Mouse (Mus musculus): ENCODE measurements around the gene Rnf31. TPM values are rescaled to one million over a fixed set of nuclear protein-coding genes. Genes with fewer than 3 reads are reported as not detected.

Rnf31 gene
- polyA plus RNA-seq (2021; fragmentation: Nextera tagmentation), result 6.5 and 11.3 TPM in 2 replicates
- long read RNA-seq, experiment 1, partial matches to known transcripts, result 10 of 13 reads
- long read RNA-seq, experiment 1, other reads (novel, unspliced or antisense), result 1 of 13 reads
- long read RNA-seq, experiment 2, transcript Rnf31-201 (21 exons, 3,485 nt), result major isoform, 26 of 56 reads
- long read RNA-seq, experiment 2, partial matches to known transcripts, result 14 of 56 reads
- long read RNA-seq, experiment 2, other reads (novel, unspliced or antisense), result 16 of 56 reads

GRCm38 (mm10) chr14:55591331-55591891 is at the start of gene Rnf31:
Gene Rnf31, plus strand, starts transcription at chr14:55591708.

DNA sequence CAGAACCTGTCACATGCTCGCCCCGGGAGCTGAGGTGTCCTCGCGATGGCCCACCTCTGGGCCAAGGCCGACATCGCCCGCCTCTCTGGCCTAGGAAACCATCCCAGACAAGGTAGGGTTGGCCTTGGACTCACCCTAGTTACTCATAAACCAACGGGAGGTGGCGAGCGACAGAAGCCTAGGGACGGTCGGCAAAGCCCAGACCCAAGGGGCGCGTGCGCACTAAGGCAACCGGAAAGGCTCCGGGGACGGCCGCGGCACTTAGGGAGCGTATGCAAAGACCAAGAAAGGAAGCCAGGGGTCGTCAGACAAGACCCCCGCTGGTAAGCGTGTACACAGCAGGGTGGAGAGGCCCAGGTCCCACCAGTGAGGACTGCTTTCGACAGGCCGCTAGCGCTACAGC is 31.7 kb upstream of the Rnf31 start, which contains the start of gene Dcaf11:
Dcaf11 (plus strand) TSS at position 208 of the 403 bp plus-strand sequence.

DNA sequence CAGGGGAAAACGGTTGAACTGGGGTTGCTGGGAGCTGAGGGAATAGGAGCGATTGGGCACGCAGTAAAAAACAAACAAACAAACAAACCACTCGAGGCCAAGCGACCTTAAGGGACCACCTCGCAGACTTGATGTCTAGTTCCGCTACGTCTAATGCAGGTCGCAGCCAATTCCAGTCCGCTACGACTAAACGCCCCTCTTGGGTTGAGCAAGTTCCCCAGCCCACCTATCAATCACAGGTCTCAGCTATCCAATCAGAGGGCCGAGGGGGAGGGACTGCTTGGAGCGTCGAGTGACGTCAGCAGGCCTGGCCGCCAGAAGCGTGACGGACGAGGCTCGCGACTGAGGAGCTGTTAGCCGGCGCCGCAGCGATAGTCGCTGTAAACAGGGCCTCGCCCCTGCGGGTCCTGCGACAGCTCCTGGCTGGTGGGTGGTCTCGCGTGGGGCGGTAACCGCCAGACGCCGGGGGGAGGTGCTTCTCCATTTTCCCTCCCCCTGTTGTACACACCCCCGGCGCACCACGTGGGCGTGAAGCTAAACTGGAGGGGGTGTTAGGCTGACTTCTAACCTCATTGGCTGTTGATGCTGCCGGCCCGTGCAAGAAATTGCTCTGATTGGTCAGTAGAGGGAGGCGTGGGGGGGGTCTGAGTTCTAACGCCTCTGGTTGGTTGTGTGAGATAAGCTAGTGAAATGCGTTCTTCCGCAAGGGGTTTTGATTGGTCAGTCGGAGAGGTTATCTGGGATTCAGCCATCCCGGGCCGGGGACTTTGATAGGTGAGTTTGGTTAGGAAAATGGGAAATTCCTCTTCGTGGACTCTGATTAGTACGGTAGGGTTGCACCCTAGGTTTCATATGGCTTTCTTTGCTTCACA is 31.1 kb upstream of the Rnf31 start, which contains the start of gene A730061H03Rik:
A730061H03Rik (minus strand) TSS at position 205 of the 872 bp plus-strand sequence.

GRCm38 (mm10) chr14:55575302-55575701 is 16.2 kb upstream of the Rnf31 start, which contains the start of gene Fitm1:
Gene Fitm1, plus strand, starts transcription at chr14:55575617.

GRCm38 (mm10) chr14:55577871-55578667 is 13.4 kb upstream of the Rnf31 start, which contains the start of gene Psme1:
Gene Psme1, plus strand, starts transcription at chr14:55578123.

DNA sequence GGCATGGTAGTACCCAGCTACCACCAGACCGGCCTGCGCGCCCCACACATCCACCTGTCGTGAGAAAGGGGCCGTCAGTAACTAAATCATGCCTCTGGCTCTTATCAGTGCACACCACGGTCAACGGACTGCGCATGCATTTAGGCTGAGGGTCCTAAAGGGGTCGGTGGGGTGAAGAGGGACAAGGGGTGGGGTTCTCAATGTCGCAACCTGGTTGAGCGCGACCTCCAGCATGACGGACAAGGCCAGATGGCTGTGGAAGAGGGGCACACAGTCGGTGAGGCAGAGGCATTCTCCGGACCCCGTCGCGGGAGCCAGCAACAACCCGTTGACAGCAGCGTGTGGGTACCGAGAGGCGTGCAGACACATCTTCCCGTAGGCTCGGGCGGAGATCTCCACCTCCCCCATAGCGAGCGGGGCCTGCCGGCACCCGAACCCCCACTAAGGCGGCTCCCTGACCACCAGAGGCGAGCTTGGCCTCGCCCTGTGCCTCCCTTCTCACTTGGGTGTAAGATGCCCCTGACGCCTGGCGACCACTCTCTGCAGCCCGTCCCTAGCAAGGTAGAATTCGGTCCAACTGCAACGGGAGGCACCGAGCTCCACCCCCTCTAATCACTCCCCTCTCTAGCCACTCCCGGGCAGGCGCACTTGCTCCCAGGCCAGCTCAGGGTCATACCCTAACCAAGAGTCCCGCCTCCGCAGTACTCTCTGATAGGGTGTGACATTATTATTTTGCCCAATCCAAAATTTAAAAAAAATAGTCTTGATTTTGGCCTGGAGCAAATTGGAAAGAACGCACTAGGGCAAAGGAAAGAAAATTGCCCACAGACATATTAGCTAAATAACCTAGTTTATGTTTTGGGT is 6.6 kb upstream of the Rnf31 start, which contains the start of gene Emc9:
Emc9 (minus strand) TSS at position 601 of the 864 bp plus-strand sequence.

DNA sequence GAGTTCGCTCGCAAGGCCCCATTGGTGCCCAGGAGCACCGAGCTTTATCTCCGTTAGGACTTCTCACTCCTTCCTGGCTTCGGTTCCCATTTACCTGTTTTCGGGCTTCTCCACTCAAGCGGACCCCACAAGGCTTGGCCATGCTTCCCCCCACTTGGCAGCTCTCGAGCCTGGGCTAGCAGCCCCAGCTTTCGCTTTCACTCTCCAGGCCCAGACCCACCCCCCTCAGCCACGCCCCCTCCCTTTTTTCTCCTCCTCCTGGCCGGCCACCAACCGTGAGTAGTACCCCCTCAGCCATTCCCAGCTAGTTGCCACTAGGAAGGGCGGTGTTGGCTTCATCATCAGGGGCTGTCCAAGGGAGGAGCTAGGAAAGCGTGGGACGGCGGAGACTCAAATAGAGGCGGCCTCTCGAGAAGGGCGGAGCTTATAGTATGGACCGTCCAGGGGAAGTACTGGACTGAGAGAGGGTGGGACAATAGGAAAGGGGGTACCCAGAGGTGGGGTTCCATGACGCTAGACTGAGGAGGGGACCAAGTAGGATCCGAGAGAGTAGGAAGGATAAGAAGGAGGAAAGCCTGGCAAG is 669 bp upstream of the Rnf31 start, which contains the start of gene Psme2:
Psme2 (minus strand) TSS at position 366 of the 583 bp plus-strand sequence.

DNA sequence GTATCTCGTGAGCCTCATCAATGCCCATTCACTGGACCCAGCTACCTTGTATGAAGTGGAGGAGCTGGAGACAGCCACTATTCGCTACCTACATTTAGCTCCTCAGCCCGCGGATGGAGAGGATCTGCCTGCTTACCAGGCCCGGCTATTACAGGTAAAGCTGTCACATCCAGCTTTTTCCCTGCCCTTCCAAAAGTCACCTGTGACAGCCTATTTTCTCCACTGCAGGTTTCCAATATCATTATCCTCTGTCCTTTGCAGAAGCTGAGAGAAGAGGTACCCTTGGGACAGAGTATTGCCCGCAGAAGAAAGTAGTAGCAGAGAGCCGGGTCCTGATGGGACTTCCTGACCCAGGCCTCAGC is 11.7 kb downstream of the Rnf31 start, which contains the start of gene Irf9:
Irf9 (plus strand) TSS at position 301 of the 362 bp plus-strand sequence.

GRCm38 (mm10) chr14:55617822-55618221 is 26.3 kb downstream of the Rnf31 start, which contains the start of gene Rec8:
Gene Rec8, plus strand, starts transcription at chr14:55618037.

DNA sequence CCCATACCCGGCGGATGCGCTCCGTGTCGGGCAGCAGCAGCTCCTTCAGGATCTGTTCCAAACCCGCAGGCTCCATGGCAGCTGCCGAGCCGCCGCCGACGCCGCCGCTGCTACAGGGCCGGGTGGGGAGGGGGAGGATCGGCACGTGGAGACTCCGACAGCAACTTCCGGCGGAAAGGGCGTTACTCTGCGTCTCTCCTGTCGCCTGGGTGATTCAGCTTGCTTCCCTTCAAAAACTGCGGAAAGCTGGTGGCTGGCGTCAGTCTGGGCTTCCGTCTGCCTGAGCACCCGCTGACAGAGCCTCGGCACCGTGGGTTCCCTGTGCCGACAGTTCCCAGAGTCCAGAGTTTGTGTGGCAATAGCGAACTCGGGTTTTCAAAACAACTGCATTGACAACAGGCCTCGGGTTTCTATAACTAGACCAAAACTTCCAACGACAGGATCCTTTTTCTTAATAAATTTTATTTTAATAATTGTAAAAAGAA is 44.1 kb downstream of the Rnf31 start, which contains the start of gene Ipo4:
Ipo4 (minus strand) TSS at position 435 of the 485 bp plus-strand sequence.

GRCm38 (mm10) chr14:55637795-55638194 is 46.3 kb downstream of the Rnf31 start, which contains the start of gene Gm49378:
Gene Gm49378, minus strand, starts transcription at chr14:55637895.

GRCm38 (mm10) chr14:55643060-55643907 is 51.8 kb downstream of the Rnf31 start, which contains the start of gene Tm9sf1:
Gene Tm9sf1, minus strand, starts transcription at chr14:55643806.

DNA sequence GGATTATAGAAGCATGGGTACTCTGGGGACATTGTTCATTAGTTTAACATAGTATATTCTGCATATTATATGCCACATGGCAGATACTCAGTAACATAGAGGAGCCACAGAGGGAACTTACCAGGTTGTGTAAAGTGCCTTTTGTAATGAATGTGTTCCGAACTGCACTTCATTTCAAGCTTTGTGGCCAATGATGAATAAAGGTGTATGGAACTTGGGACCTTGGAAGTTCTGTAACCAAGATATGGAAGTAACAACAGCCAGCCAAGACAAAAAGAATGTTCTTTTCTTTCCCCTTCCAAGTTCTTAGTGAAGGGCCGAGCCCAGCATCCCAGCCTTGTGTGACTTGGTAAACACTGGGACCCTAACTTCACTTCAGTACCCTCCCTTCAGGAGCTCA is 58.4 kb downstream of the Rnf31 start, which contains the start of gene Tssk4:
Tssk4 (plus strand) TSS at position 301 of the 400 bp plus-strand sequence.

Other genes starting within 250 kb of the Rnf31 start
- gene Dhrs4, start 113.0 kb upstream of the Rnf31 start, polyA plus RNA-seq (2021; fragmentation: Nextera tagmentation), result 22.5 and 23.0 TPM in 2 replicates
- gene Carmil3, start 101.1 kb upstream of the Rnf31 start, polyA plus RNA-seq (2021; fragmentation: Nextera tagmentation), result 1.8 and 2.9 TPM in 2 replicates
- gene Cpne6, start 81.3 kb upstream of the Rnf31 start, polyA plus RNA-seq (2021; fragmentation: Nextera tagmentation), result 661 and 751 TPM in 2 replicates
- gene Nrl, start 66.7 kb upstream of the Rnf31 start, polyA plus RNA-seq (2021; fragmentation: Nextera tagmentation), result 0.13 TPM in 1 of 2 replicates, not detected in the other
- gene Pck2, start 51.4 kb upstream of the Rnf31 start, polyA plus RNA-seq (2021; fragmentation: Nextera tagmentation), result 28.8 and 36.0 TPM in 2 replicates
- gene Dcaf11, start 31.7 kb upstream of the Rnf31 start, polyA plus RNA-seq (2021; fragmentation: Nextera tagmentation), result 70.4 and 77.7 TPM in 2 replicates
- not detected in 2 replicates for gene A730061H03Rik, start 31.3 kb upstream of the Rnf31 start, polyA plus RNA-seq (2021; fragmentation: Nextera tagmentation)
- not detected in 2 replicates for gene Fitm1, start 16.1 kb upstream of the Rnf31 start, polyA plus RNA-seq (2021; fragmentation: Nextera tagmentation)
- gene Psme1, start 13.6 kb upstream of the Rnf31 start, polyA plus RNA-seq (2021; fragmentation: Nextera tagmentation), result 54.2 and 58.9 TPM in 2 replicates
- gene Emc9, start 6.4 kb upstream of the Rnf31 start, polyA plus RNA-seq (2021; fragmentation: Nextera tagmentation), result 151 and 161 TPM in 2 replicates
- 115 TPM in 2 replicates for gene Psme2, start 595 bp upstream of the Rnf31 start, polyA plus RNA-seq (2021; fragmentation: Nextera tagmentation)
- 4.6 and 5.9 TPM in 2 replicates for gene Irf9, start 11.9 kb downstream of the Rnf31 start, polyA plus RNA-seq (2021; fragmentation: Nextera tagmentation)
- 0.78 and 0.95 TPM in 2 replicates for gene Rec8, start 26.3 kb downstream of the Rnf31 start, polyA plus RNA-seq (2021; fragmentation: Nextera tagmentation)
- gene Ipo4, start 44.2 kb downstream of the Rnf31 start, polyA plus RNA-seq (2021; fragmentation: Nextera tagmentation), result 48.5 and 50.1 TPM in 2 replicates
- gene Gm49378, start 46.2 kb downstream of the Rnf31 start, polyA plus RNA-seq (2021; fragmentation: Nextera tagmentation), result 0.14 and 0.48 TPM in 2 replicates
- gene Tm9sf1, start 52.1 kb downstream of the Rnf31 start, polyA plus RNA-seq (2021; fragmentation: Nextera tagmentation), result 32.7 and 36.4 TPM in 2 replicates
- gene Tssk4, start 58.5 kb downstream of the Rnf31 start, polyA plus RNA-seq (2021; fragmentation: Nextera tagmentation), result 0.11 and 0.29 TPM in 2 replicates
- gene Mdp1, start 68.8 kb downstream of the Rnf31 start, polyA plus RNA-seq (2021; fragmentation: Nextera tagmentation), result 62.3 and 63.2 TPM in 2 replicates
- gene Gmpr2, start 80.2 kb downstream of the Rnf31 start, polyA plus RNA-seq (2021; fragmentation: Nextera tagmentation), result 24.9 and 27.8 TPM in 2 replicates
- gene Nedd8, start 80.4 kb downstream of the Rnf31 start, polyA plus RNA-seq (2021; fragmentation: Nextera tagmentation), result 665 and 692 TPM in 2 replicates
- gene Tinf2, start 90.1 kb downstream of the Rnf31 start, polyA plus RNA-seq (2021; fragmentation: Nextera tagmentation), result 8.2 and 9.7 TPM in 2 replicates
- 0.08 TPM in 1 of 2 replicates, not detected in the other for gene Tgm1, start 122.2 kb downstream of the Rnf31 start, polyA plus RNA-seq (2021; fragmentation: Nextera tagmentation)
- 31.9 and 38.2 TPM in 2 replicates for gene Rabggta, start 130.6 kb downstream of the Rnf31 start, polyA plus RNA-seq (2021; fragmentation: Nextera tagmentation)
- 123 and 128 TPM in 2 replicates for gene Dhrs1, start 154.0 kb downstream of the Rnf31 start, polyA plus RNA-seq (2021; fragmentation: Nextera tagmentation)
- 8.1 and 8.5 TPM in 2 replicates for gene Nop9, start 154.0 kb downstream of the Rnf31 start, polyA plus RNA-seq (2021; fragmentation: Nextera tagmentation)
- 3.9 and 5.8 TPM in 2 replicates for gene Cideb, start 166.8 kb downstream of the Rnf31 start, polyA plus RNA-seq (2021; fragmentation: Nextera tagmentation)
- gene Ltb4r2, start 169.7 kb downstream of the Rnf31 start, polyA plus RNA-seq (2021; fragmentation: Nextera tagmentation), result 0.16 and 0.54 TPM in 2 replicates
- gene Ltb4r1, start 174.3 kb downstream of the Rnf31 start, polyA plus RNA-seq (2021; fragmentation: Nextera tagmentation), result 0.26 TPM in 1 of 2 replicates, not detected in the other
- gene Adcy4, start 192.4 kb downstream of the Rnf31 start, polyA plus RNA-seq (2021; fragmentation: Nextera tagmentation), result 1.4 TPM in 2 replicates
- gene Ripk3, start 197.2 kb downstream of the Rnf31 start, polyA plus RNA-seq (2021; fragmentation: Nextera tagmentation), result 0.45 and 0.55 TPM in 2 replicates
- 0.25 TPM in 1 of 2 replicates, not detected in the other for gene Nfatc4, start 231.4 kb downstream of the Rnf31 start, polyA plus RNA-seq (2021; fragmentation: Nextera tagmentation)

Data from layer of hippocampus, adult 6 months (tissue).